Mouse (Mus musculus) NIH3T3 (cell line): ENCODE measurements around the gene Zfp536.

ENCODE experiments used
- DNase-seq: peaks from one replicate; pipeline ENCODE4 v3.0.0-alpha.2; 2012; ENCODE audit warnings: low read depth

The Zfp536 gene

DNA sequence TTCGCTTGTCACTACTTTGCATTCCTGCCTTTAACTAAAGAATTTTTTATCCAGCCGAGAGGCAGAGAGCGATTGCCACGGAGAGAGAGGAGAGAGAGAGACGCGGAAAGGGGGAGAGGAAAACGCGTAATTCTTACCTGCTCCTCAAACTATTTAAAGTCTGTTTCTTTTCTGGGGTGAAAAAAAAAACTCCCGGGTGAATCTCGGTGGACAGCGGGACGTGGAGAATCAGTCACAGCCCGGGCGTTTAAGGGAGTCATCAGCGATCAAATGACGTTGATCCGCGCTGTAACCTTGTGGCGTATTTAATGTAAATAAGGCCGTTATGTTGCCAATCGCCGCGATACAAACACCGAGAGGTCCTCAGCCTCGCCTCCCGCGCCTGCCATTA is at the start of gene Zfp536:
Zfp536 (minus strand) TSS at position 330 of the 391 bp plus-strand sequence.
- DNase-seq: no peak

DNA sequence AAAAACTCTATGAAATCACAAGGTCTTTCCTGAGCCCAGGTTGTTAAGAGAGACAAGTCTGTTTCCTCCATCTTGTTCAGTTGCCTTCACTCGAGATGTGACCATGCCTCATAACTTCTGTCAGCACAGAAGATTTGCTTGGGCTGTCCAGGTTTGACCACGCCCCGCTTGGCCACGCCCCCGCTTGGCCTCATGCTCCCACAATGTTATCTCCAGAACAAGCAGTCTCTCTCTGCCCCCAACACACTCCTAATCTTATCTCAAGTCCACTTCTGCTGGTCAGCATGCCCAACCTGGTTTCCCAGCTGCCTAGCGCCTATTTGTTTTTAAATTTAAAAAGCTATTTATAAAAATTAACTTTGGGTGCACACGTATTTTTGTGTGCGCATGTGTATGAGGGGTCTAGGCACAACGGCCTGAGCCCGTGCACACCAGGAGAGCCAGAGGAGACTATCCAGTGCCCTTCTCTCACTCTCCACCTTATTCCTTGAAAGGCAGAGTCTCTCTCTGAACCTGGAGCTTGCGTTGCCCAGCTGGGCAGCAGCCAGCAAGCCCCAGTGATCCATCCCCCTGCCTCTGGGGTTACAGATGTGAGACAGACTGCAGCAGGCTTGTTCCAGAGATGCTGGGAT is 47.3 kb upstream of the Zfp536 start:
- no peak for DNase-seq

DNA sequence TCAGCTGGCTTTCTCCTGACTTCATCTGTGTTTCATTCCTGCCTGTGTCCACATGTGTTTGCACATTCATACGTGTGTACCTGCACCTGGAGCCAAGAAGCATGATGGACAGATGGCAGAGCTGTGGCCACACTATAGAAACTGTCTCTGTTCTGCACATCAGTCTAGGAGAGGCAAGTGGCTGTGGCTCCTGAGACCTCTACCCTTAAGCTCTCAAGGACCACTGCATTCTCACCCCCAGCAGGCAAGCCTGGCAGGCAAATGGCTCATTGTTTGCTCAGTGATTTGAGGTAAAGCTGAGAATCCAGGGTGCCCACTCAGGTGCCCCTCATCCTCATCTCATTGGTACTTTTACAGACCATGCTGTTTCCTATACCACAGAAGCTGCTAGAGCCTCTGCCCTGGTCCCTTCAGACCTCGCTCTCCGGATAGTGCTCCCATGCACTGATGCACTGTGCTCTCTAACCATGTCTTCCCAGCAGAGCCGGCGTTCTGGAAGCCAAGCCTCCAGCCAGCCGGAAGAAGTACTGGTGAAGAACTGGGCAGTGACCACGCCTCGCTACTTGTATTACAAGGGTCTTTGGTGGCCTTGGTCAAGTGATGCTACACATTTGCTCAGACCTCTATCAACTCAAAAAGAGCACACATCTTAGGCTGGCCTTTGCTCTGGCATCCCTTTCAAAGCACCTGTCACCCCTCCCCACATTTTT is 45.3 kb upstream of the Zfp536 start:
- no peak for DNase-seq

DNA sequence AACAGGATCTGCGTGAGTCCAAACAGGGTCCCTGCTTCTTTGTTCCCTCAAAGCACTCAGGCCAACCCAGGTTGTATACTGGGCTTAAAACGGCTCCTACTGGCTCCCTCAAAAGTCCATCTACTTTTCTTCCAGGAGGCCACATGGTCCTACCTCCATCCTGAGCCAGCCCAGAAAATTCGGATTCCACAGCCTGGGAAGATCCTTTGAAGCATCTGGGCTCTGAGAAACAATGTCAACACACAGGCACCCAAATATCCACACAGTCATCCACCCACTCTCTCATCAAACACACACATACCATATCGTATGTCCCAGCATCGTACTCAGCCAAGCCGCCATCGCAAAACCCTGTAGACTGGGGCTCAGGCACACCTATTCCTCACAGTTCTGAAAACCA is 43.5 kb upstream of the Zfp536 start:
- no peak for DNase-seq

DNA sequence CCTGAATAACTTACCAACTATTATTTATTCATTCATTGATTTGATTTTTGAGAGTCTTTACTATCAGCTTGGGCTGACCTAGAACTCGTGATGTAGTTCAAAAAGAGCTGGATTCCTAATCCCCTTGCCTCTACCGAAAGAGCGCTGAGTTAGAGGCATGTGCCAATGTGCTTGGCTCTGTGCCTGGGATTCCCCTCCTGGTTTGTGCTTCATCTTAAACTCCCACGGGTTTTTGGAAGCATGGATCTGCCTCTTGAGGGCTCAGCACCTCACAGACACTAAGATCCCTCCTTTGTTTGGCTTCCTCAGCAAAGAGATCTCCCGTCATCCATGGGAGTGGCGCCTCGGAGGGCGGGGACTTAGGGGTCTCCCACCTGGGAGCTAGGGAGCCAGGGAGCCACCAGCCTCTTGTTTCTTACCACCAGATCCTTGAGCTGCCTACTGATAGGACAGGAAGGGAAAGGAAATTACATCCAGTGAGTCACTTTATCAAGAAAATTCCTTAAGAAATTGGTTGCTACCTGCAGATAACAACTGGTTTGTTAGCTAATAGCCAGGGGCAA is 41.5 kb upstream of the Zfp536 start:
- no peak for DNase-seq

DNA sequence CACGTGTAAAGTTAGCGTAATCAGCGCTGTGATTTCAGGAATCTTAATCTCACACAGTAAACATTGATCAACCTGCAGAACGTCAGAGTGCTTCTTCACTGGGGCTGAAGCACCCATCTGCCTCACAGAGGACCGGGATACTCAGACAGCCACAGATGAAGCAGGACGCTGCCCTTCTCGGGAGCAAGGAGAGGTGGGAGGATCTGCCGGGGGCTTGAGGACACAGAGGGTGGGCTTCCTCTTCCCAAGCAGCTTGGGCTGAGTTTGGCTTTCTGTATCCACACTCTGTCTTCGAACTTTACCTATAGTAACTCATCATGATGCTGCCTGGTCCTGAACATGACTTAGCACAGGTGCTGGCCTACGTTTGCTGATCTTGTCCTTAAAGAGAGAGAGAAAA is 40.2 kb upstream of the Zfp536 start:
- no peak for DNase-seq

DNA sequence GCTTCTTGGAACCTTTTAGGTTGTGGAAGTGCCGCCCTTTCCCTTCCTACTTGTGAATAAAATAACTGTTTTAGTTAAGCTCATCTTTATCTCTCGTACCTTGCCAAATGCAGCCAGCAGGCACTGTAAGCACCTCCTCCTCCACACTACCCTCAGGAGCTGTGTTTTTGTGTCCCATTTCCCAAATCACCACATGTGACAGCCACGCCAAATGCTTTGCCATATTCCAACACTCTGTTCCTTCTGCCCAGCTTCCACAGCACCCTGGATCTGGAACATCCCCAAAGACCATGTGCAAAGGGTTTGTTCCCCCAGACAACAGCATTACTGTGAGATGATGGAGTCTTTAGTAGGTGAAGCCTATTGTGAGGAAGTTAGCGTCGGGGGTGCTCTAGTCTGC is 36.5 kb upstream of the Zfp536 start:
- no peak for DNase-seq

DNA sequence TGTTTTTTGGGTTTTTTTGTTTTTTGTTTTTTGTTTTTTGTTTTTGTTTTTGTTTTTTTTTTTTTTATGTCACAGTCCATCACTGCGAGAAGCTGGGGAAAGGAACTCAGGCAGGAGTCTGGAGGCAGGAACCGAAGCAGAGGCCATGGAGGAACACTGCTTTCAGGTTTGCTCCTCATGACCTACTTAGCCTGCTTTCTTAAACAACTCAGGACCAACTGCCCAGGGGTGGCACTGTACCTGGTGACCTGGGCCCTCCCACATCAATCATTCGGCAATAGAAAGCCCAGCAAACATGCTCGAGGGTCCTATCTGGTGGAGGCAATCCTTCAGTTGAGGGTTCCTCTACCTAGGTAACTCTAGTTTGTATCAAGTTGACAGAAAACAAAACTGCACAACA is 35.6 kb upstream of the Zfp536 start:
- no peak for DNase-seq

DNA sequence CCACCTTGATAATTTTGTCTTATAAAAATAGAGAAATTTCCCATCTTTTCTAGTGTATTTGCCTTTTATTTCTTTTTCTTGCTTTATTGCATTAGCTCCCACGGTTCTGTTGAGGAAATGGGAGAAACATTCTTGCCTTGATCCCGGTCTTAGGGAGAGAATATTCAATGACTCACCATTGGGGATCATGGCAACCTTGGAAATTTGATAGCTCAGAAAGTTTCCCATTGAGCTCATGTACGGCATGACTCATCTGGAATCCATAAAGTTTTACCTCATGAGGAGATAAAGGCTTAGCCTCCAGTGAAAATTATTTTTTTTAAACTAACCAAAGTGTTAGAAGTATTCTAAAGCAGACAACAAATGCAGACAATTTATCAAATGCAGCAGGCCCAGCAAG is 27.7 kb upstream of the Zfp536 start:
- DNase-seq: peak; percentile 50

DNA sequence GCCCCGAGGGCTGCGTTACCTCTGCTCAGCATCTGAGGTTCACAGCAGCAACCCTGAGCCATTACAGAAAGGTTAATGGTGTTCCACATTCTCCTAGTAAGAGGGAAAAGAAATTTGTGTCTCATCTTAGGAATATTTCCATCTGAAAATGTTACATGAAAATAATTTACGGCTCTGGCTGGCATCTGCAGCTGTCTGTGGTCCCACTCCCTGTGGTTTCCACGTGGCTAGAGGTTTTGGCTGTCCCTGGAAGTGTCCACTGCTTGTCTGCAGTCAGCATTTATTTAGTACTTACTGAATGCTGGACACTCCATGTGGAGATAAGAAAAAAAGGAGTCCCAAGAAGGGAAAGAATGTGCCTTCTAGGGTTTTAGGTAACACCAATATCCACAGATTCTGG is 15.3 kb upstream of the Zfp536 start:
- no peak for DNase-seq

DNA sequence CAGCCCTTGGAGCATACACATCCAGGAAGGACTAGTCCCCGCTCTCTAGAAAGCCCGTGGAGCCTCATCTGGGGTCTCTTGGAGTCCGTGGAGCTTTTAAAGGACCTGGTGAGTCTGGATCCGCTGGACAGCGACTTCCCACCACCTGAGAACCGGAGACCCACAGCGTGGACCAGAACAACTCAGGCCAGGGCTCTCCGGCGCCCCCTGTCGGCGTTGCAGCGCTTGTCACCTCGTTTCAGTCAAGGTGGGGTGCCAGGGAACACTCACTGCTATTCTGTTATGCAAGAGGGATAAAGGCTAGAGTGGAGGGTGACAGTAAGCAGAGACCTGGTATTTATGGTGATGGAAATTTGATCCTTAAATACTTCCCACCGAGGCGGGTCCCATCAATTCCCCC is 2.1 kb upstream of the Zfp536 start:
- peak; percentile 24 for DNase-seq

DNA sequence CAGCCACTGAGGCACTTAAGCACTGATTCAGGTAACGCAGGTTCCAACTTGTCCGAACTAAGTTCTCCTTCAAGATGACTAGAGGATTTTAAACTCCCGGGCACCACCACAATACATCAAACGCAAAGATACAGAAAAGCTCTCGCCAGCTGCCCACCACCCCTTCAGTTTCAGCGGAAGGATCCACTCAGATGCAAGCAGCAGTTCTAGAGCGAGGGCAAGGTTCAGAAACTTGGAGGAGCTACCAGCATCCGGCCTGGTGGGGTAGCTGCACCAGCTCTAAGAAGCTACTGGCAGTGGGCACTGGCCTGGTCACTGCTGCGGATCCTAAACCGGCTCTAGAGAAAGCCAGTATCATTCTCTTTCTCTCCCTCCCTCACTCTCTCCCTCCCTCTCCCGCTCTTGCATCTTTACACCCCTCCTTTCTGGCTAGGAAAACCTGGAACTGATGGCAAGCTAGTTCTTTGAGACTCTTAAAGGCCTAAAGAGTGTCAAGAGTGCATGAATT is 1.1 kb upstream of the Zfp536 start:
- no peak for DNase-seq

DNA sequence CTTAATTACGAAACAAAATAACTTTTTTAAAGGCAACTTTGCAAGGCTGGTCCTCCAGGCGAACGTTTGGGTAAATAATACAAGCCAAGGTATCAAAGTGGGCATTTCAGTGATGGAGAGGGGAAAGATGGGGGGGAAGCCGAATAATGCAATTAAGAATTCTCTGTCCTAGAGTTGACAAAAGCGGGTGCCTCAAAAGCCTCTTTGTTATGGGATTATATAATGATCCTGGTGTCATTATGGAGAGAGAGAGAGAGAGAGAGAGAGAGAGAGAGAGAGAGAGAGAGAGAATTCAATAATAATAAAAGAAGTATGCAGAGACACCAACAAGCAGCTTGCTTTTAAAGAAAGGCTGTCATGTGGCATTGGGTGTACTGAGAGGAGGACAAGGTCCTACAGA is 465 bp upstream of the Zfp536 start:
- no peak for DNase-seq

DNA sequence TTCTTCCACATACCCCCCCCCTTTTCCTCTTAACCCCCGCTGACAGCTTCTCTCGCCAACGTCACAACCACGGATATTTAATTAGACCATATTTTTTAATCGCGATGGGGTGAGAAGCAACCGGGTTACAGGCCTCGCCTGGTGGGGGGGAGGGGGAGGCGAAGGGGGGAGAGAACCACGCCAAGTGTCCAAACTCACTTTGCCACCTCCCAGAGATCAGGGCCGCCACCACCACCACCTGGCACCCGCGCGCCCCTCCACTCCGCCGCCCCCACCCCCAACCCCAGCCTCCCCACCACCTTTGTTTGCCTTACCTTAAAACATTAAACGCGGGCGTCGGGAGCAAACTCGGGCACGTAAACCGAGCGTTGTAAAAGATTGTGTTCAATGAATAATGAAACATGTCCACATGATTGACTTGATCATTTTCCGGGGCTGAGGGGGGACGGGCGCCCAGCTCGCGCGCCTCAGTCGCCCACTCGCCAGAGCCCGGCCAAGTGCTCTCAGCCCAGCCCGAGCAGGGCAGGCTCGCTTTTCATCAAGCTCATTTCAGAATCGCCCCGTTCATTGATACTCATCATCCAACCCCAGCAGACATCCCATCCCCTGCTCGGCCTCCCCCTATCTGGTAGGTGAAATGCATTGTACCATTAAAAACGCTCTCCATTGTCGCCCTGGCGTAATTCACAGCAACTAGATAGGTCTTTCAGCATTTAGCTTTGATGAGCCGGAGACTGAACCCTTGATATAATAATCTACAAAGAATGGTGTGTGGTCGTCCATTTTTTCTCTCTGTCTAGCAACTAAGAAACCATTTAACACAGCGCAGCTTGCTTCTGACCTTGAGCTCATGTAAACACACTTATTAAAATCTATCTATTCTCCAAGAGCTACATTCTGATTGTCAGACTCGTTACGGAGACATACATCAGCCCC is 797 bp downstream of the Zfp536 start:
- no peak for DNase-seq

DNA sequence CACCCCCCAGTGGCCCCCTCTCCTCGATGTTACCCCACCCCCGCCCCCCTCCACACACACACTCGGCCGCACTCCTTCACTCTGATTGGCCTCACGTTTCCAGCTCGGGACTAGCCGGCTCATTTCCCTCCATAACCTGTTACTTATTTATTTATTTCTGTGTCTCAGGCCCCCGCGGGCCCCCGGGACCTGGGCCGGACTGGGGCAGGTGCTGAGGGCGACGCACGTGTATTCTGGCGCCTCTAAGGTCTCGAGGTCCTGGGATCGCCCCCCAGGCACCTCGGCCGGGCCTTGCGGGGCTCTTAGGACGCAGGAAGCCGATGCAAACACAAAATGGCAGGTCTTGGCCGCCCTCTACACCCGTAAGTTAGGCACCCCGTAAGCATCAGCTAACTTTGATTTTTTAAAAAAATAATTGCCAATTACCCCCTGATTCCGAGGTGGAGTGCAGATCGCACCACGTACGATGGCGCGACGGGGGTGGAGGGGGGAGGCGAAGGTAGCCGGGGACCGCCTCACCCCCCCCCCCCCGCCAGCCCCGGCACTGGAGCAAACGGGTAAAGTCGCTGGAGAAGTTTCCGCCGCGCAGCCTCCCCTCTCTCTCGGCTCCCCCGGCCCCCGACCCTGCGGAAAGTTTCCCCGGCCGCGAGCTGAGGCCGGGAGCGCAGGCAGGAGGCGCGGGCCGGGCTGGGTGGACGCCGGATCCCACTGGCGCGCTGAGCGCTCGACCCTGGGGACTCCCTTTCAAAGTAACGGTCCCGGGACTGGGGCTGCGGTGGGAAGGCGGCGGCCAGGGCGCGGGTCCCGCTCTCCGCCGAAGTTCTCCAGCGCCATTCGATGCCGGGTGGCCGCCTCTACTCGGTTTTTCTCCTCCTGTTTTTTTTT is 1.7 kb downstream of the Zfp536 start:
- no peak for DNase-seq

DNA sequence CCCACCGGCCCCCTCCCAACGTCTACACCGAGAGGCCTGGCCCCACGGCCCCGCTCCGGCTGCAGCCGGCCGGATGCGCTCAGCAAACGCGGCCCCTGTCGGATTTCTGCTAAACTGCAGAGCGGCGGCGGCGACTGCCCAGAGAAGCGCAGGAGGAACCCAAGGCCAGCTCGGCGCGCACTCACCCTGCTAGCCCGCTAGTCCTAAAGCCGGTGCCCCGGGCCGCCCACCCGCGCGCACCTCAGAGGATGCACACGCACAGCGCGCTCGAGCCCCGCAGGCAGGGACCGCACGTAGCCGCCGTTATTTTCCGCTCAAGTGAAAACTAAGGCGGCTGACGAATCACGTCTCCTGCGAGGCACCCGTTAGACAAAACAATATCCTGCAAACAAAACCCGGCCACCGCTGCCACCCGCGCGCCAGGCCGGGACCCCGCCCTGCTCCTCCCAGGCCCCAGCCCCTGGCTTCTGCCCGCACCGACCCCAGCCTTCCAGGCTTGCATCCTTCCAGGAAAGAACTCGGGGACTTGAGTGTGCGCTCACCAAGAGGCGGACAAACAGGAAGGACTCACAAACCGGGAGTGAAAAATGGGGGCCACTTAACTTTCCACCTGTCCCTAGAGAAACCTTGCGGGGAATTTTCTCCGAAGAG is 2.9 kb downstream of the Zfp536 start:
- DNase-seq: no peak

DNA sequence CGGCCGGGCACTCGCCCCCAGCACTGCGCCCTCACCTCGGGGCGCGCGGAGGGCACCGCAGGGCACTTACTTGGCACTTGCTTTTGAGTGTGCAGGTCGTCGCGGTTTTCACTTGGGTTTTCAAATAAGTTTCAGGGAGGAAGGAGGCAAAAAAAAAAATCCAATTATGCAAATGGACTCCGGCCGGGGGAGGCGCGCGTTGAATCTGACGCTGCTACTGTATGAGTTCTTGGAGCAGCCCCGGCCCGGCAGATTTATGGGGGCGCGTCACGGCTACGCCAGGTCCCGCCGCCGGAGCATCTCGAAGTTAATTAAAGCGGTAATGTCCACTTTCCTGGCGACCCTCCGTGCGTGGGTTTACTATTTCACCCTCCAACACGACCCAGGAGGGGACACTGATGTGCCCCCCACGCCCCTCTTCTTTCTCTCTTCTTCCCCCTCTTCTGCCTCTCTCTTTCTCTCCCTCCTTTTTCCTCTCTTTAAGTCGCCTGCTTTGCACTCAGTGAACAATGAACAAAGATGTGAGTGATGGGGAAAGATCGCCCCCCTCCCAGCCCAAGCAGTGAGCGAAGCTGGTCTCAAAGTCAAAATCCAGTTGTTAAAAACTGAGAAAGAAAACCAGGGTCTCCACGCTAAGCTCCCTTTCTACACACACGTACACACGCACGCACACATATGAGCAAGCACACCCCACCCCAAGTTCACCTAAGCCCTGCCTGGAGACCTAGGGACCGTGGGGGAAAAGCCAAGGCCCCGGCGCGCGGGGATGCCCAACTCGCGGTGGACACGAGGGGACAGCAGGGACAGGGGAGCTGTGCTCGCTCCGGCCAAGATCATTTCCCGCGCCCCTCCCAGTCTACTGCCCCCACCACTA is 3.7 kb downstream of the Zfp536 start:
- no peak for DNase-seq

DNA sequence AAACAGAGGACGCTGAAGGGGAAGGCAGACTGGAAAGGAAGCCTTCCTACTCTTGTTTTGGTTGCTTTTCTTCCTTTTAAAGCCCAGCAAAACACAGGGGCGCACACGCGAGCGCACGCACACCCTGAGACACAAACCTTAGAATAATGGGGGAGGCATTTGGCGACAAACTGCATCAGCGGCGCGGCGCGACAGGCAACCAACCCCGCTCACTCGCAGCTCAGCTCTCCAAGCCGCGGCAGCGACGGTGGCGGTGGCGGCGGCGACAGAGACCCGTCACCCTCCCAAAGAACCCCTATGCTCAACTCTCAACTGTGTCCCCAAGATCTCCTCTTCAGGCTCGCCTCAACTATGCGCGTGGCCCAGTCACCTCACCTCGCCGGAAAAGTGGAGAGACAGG is 4.4 kb downstream of the Zfp536 start:
- no peak for DNase-seq

DNA sequence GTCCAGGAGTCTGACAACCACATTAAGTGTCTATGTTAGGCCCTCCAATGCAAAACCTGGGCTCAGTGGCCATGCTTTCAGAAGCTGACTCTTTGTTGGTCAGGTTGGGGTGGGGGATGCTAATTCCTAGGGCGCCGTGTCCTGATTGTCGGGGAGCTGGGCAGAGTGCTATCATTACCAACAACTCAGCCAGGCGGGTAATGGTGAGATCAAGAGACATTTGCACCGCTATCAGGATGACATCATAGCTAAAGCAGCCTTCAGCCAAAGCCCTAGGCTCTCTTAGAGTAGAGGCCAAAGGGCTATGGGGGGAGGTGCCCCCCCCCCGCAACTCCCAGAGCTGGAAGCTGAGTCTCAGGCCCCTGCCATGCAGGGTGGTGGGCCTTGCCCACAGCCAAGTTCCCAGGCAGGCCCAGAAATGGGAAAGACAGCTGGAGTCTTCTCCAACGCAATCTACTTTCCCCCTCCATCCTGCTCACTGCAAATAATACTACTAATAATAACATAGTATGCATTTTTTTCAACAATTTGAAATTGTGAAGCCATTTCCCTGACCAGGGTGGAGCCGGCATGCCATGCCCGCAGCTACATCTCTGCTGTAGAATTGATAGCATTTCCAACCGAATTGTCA is 5.0 kb downstream of the Zfp536 start:
- no peak for DNase-seq
